Mouse (Mus musculus): ENCODE data around the gene Taf4. TPM values are rescaled to one million over a fixed set of nuclear protein-coding genes. Genes with fewer than 3 reads are reported as not detected.

Gene Taf4
- total RNA-seq, 2 experiments from 2014 or later: 15.8 to 24.3 TPM

GRCm38 (mm10) chr2:179877551-179878215 is 98.8 kb downstream of the Taf4 start:
- intact Hi-C loops (cut with DNase I): loop anchor here (5.0 to 10.0 kb wide), 4 partner anchors 893 to 1453 kb away; no protein-coding TSS in a partner anchor
- DNase-seq (ENCODE audit: low spot score in 2 of 2): peak; percentile 31 to 45

- peak; percentile 57 to 63 for DNase-seq (ENCODE audit: low spot score in 2 of 2)
These were observed 101.3 kb downstream of the Taf4 start for GRCm38 (mm10) chr2:179875147-179875546.

GRCm38 (mm10) chr2:179873315-179873714 is 103.1 kb downstream of the Taf4 start:
- intact Hi-C loops (cut with DNase I): loop anchor here (1.0 to 10.0 kb wide), 7 partner anchors 43 to 1449 kb away; partner anchors contain the start of gene Cdh4
- DNase-seq (ENCODE audit: low spot score in 2 of 2): no peak

More at GRCm38 (mm10) chr2:179875147-179875546, 101.3 kb downstream of the Taf4 start:
- intact Hi-C loops (cut with DNase I): loop anchor here (5.0 to 10.0 kb wide), 4 partner anchors 890 to 1450 kb away; no protein-coding TSS in a partner anchor

- intact Hi-C loops (cut with DNase I): loop anchor here (1.0 to 10.0 kb wide), 7 partner anchors 42 to 1448 kb away; partner anchors contain the start of gene Cdh4
- peak in 1 of 2 experiments; percentile 32 for DNase-seq (ENCODE audit: low spot score in 2 of 2)
These were observed 103.7 kb downstream of the Taf4 start for GRCm38 (mm10) chr2:179872724-179873123.

- DNase-seq (ENCODE audit: low spot score in 2 of 2): no peak
These were observed 106.6 kb downstream of the Taf4 start for GRCm38 (mm10) chr2:179869871-179870270.

GRCm38 (mm10) chr2:179867669-179868068 is 108.8 kb downstream of the Taf4 start:
- intact Hi-C loops (cut with DNase I): loop anchor here (10.0 kb wide), 1 partner anchor 293 kb away; no protein-coding TSS in a partner anchor
- no peak for DNase-seq (ENCODE audit: low spot score in 2 of 2)

More at GRCm38 (mm10) chr2:179869871-179870270, 106.6 kb downstream of the Taf4 start:
- intact Hi-C loops (cut with DNase I): loop anchor here (5.0 to 10.0 kb wide), 7 partner anchors 148 to 1445 kb away; partner anchors contain the start of gene Cdh4

- no peak for DNase-seq (ENCODE audit: low spot score in 2 of 2)
- intact Hi-C loops (cut with DNase I): loop anchor here (10.0 kb wide), 1 partner anchor 290 kb away; no protein-coding TSS in a partner anchor
These were observed 111.3 kb downstream of the Taf4 start for GRCm38 (mm10) chr2:179865097-179865496.

- intact Hi-C loops (cut with DNase I): loop anchor here (5.0 to 10.0 kb wide), 2 partner anchors 181 to 288 kb away; no protein-coding TSS in a partner anchor
- DNase-seq (ENCODE audit: low spot score in 2 of 2): no peak
These were observed 113.2 kb downstream of the Taf4 start for GRCm38 (mm10) chr2:179863266-179863665.

- DNase-seq (ENCODE audit: low spot score in 2 of 2): no peak
- intact Hi-C loops (cut with DNase I): loop anchor here (5.0 to 10.0 kb wide), 2 partner anchors 180 to 288 kb away; no protein-coding TSS in a partner anchor
These were observed 113.8 kb downstream of the Taf4 start for GRCm38 (mm10) chr2:179862676-179863075.

Other genes starting within 250 kb of the Taf4 start
- 100 to 1,000 TPM; 107 to 114 TPM for gene Lsm14b, start 48.3 kb upstream of the Taf4 start, total RNA-seq (2021)
- 100 to 1,000 TPM; 163 to 172 TPM for gene Psma7, start 65.8 kb upstream of the Taf4 start, total RNA-seq (2021)
- gene Ss18l1, start 65.9 kb upstream of the Taf4 start, total RNA-seq (2021): 10 to 100 TPM; 36.1 to 39.1 TPM
- 10 to 100 TPM; 12.6 to 19.1 TPM for gene Mtg2, start 93.9 kb upstream of the Taf4 start, total RNA-seq (2021)
- 10 to 100 TPM; 94.8 to 99.4 TPM for gene Hrh3, start 127.8 kb upstream of the Taf4 start, total RNA-seq (2021)
- 10 to 100 TPM; 44.2 to 50.4 TPM for gene Osbpl2, start 142.7 kb upstream of the Taf4 start, total RNA-seq (2021)
- 100 to 1,000 TPM in 1 of 2 experiments, 10 to 100 TPM in 1; 95.4 to 105 TPM for gene Adrm1, start 194.8 kb upstream of the Taf4 start, total RNA-seq (2021)
- gene Lama5, start 249.2 kb upstream of the Taf4 start, total RNA-seq (2021): 1 to 10 TPM; 6.3 to 7.2 TPM